Mouse (Mus musculus): Measurements from ENCODE around the gene Kif18b.

The Kif18b gene

DNA sequence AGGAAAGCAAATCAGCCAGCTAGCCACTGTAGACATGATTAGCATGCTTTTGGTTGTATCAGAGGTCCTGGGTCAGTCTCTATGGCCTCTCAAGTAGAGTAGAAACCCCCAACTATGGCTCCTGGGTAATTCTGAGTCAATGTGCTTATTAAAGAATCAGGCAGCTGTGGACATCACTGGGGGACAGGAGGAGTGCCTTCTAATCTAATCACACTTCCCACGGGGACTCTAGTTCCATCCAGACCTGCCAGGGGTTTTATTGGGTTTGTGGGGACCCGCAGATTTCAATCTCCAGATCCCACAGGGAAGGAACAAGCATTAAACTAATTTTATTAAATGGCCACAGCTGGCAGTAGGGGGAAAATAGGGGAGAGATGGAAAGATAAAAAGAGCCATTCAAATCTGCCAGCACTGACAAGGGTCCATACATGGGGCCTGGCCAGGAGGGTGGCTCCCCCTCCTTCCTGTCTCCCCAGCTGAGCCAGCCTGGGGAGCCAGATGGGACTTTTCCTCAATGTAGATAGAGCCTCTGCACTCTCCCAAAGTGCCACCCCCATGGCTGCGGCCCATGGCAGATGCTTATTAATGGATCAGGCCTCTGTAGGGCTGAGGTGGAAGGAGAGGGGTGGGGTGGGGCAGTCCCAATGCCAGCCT is 12.7 kb upstream of the Kif18b start:
- no peak for DNase-seq (ENCODE audit: low spot score)

DNA sequence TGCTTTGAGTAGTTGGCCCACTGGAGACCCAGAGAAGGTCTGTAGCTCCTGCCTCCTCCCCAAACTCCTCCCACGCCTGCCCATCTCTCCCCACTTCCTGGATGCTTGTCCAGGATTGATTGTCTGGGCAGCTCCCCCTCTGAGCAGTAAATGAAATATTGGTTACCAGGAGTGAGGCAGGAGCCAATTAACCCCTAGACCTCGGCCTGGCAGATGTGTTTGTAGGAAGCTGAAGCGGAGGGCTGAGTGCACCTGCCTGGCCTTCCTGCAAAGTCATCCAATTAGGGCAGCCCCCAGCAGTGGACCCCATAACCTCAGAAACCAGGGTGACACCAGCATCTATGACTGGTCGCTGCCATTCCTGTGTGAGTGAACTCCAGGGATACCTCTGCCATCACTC is 11.3 kb upstream of the Kif18b start:
- DNase-seq (ENCODE audit: low spot score), result no peak

DNA sequence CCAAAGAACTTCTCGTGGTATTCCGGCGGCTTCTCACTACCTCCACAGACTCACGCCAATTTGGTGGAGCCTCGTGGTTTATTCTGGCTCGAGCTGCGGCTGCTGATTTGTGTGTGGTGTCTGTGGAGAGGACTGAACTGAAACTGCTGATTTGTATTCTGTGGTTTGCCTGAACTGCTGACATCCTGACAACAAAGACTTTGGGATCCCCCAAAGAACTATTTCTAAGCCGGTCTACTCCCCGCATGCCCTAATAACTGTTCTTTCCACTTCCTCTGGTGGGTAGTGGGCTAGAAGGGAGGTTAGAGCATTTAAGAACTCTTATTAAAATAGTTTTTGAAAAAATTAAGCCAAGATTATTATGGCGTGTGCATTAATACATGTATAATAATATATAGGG is 5.7 kb upstream of the Kif18b start:
- no peak for DNase-seq (ENCODE audit: low spot score)

DNA sequence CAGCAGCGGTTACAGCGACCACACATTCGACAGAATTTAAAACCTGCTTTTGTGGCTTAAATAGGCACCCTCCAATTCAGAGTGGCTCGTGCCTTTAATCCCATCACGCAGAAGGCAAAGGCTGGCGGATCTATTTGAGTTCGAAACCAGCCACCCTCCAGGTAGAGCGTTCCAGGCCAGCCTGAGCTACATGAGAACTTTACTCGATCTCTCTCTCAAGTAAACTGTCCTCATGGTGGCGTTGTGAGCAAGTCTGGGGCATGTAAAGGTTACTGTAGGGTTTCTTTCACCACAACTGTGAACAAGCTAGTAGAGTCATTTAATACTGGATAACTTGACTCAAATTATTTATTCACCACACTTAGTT is 410 bp upstream of the Kif18b start:
- no peak for DNase-seq (ENCODE audit: low spot score)

DNA sequence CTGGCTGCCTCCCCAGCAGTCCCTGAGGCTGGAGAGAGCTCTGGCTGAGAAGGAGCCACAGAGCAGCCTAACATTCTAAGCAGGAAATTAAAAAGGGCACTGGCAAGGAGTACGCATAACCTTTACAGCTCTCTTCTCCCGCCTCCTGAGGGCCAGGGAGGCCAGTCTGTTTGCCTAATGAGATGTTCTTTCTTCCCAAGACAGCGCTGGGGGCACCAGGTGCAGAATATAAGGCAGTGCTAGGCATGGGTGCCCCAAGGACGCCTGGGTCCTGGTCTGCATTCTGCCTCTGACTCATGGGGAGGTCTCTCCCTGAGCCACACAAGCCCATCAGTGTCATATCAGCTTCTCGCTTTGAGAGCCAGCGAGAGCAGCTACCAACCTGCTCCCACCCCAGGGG is 3.4 kb downstream of the Kif18b start:
- DNase-seq (ENCODE audit: low spot score), result no peak

DNA sequence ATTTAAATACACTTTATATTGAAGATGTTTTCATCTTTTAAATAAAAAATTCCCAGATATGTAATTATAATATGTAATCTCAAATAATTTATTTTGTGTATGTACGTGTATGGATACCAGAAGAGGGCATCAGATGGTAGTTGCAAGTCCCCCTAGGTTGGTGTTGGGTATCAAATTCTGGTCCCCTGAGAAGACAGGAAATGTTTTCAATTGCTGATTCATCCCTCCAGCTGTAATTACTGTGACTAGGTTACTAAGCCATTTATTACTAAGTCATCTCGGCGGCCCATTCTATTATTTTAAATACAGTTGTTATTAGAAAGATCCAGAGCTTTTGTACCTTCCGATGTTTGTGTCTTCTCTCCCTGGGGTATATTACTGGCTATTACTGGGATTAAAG is 6.8 kb downstream of the Kif18b start:
- no peak for DNase-seq (ENCODE audit: low spot score)

DNA sequence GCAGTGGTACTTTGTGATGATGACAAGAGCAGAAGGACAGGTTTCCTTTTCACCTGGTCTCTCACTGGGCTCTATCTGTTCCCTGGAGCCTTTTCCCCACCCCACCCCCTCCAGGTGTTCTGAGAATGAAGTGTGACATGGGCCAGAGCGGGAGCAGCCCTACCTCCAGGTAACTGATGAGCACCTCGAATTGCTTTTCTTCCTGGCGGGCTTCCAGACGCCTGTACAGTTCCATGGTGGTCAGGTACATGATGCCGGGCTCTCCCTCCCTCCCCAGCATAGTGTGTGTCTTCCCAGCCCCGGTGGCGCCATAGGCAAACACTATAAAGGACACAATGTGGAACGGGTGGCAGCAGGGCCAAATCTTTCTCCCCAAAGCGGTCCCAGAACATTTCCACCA is 9.5 kb downstream of the Kif18b start:
- no peak for DNase-seq (ENCODE audit: low spot score)

DNA sequence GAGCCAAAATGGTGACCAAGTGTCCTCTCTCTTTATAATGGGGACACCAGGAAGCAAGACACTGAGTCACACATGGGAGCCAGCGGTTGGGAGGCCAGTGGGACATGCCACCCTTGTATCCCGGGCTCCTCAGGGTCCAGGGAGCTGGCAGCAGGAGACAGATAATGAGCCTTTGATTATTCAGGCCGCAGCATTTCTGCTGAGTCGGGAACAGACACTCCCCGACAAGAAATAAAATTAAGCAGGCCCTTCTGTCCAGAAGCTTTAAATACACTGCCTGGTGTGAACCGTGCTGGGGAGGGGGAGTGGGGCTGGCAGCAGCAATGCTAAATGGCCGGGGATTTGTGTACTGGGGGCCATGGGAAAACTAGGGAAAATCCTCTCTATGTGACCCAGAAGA is 13.5 kb downstream of the Kif18b start:
- no peak for DNase-seq (ENCODE audit: low spot score)

DNA sequence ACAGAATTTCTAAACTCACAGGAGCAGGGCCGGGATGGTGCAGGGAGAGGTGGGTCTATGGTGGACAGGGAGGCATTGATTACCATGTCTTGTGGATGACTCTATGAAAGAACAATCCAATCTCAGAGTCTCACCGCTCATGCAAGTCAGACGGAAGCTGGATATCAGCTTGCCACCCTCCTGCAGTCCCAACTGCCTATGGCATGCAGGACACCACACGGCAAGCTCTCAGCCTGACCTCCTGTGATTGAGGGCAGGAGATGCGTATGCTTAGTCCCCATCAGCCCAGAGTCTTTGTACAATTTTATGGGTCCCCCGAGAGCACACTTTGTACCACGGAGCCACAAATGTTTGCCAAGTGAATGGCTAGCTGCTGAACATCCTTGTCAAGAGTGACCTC is 21.3 kb downstream of the Kif18b start:
- no peak for DNase-seq (ENCODE audit: low spot score)

DNA sequence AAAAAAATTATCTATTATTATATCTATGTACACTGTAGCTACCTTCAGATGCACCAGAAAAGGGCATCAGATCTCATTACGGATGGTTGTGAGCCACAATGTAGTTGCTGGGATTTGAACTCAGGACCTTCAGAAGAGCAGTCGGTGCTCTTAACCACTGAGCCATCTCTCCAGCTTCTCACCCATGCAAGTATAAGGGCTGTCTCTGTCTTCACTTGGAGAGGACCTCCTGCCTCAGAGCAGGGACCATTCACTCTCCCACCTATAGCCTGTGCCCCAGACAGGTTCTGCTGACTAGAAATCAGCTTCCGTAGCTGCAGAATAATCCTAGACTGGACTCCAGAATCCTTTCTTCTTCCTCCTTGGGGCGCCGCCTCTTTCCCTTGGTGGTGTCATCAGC is 22.8 kb downstream of the Kif18b start:
- DNase-seq (ENCODE audit: low spot score), result no peak

DNA sequence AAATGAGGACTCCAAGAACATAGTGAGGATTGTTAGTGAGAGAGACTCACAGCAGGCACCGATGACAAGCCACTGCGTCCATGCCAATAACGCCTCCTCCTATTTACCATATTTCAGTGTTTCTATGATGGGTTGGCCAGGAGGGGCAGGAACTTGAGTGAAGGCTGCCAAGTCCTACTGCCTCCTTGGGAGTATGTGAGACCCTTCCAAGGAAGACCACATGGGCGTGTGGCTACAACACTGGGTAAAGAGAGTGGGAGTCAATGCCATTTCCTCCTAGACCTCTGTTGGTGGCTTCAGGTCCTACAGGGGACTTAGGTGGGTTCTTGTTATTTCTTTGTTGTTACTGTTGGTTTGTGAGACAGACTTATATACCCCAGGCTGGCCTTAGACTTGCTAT is 23.7 kb downstream of the Kif18b start:
- no peak for DNase-seq (ENCODE audit: low spot score)

DNA sequence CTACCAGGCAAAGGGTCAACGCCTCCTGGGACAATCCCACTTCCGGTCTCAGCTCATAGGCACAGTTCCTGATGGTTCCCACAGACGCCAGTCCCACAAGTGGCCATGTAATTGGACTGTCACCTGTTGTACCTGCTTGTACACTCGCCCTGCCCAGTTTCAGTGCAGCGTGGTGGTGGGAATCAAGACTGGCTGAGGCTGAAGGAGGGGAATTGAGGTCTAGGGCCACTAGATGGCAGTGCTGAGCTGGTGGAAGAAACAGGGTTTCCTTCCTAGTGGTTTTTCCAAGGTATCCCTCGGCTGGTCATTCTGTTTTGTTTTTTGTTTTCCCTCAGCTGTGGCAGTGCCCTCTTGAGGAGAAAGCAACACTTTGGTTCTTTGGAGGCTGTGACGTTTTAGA is 24.2 kb downstream of the Kif18b start, which contains the start of gene Gfap:
Gene Gfap (minus strand): TSS at position 150 of the 400 bp plus-strand sequence.
- DNase-seq (ENCODE audit: low spot score), result peak; percentile 28

DNA sequence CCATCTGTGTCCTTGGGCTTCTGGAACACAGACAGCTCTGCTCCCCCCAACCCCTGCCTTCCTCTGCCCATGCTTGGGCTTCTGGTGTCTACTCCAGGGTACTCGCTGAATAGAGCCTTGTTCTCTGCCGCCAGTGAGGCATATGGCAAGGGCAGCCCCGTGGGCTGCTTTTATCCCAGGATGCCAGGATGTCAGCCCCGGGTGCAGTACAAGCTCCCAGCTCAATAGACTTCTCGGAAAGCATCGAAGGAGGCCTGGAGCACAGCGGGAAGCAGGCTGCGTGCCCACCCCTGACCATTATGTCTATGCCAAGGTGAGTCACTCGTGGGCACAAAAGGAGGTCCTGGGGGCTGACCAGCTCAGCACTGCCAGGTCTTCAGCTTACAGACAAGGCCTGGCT is 26.5 kb downstream of the Kif18b start:
- no peak for DNase-seq (ENCODE audit: low spot score)

DNA sequence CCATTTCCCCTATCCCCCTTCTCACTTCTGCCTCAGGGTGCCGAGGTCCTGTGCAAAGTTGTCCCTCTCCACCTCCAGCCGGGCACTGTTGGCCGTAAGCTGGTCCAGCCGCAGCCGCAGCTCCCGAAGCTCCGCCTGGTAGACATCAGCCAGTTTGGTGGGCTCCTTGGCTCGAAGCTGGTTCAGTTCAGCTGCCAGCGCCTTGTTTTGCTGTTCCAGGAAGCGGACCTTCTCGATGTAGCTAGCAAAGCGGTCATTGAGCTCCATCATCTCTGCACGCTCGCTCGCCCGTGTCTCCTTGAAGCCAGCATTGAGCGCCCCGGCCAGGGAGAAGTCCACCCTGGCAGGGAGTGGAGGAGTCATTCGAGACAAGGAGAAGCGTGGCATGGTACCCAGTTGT is 28.3 kb downstream of the Kif18b start:
- DNase-seq (ENCODE audit: low spot score), result no peak

DNA sequence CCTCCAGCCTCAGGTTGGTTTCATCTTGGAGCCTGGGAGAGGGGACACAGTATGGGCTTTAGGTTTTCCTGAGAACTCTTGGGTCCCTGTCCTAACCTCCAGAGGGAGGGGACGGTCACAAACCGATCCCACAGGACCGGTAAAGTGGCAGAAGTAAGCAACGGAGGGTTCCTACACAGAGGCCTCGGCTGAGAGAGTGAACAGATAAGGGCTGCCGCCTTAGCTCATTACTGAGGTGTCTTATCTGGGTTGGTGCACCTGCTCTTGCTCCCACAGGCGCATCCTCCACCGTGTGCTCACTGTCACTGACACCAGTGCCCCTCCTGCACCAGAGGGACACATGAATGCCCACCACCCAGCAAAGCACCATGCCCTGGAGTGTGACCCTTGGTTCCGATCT is 29.1 kb downstream of the Kif18b start:
- DNase-seq (ENCODE audit: low spot score), result no peak

DNA sequence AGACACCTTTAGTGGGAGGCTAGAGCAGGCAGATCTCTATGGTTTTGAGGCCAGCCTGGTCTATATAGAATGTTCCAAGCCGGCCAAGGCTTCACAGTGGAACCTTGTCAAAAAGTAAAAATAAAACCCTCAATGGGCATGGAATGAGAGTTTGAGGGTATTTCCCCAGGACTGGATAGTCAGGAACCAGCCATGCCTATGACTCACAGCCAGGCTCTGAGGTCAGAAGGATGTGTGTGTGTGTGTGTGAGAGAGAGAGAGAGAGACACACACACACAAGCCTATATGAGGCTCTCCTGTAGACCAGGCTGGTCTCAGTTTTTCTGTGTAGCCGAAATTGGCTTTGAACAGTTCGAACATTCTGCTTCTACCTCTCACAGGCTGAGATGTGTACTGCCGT is 30.2 kb downstream of the Kif18b start:
- DNase-seq (ENCODE audit: low spot score), result no peak

DNA sequence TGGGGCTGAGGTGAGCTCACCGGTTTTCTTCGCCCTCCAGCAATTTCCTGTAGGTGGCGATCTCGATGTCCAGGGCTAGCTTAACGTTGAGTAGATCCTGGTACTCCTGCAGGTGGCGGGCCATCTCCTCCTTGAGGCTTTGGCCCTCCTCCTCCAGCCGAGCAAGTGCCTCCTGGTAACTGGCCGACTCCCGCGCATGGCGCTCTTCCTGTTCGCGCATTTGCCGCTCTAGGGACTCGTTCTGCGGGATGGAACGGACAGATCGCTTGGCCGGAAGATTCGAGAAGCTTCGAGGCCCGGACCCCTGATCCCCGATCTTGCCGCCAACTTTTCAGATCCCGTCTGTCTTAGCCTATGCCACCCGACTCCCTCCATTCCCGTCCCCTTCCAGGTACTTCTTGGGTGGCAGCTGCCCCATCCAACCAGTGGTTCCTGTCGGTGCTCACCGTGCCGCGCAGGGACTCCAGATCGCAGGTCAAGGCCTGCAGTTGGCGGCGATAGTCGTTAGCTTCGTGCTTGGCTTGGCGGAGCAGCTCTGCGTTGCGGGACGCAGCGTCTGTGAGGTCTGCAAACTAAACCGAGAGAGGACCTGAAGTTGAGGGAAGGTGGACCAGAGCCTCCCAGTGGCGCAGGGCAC is 31.8 kb downstream of the Kif18b start:
- DNase-seq (ENCODE audit: low spot score), result peak; percentile 78

DNA sequence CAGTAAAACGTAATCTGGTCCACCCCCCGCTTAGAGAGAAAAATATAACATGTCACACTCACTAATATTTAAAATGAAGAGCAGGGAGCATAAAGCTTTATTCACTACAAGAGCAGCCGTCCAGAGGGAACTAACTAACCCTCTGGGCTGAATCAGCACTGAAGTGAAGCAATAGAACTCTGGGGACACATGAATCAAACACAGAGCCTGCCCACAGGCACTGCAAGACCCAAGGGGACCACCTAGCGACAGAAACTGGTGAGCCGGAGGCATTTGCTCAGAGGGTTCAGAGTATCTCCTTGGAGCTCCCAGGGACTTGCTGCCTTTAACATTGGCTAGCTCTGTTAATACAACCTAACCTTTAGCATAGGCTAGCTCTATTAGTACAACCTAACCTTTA is 34.8 kb downstream of the Kif18b start:
- no peak for DNase-seq (ENCODE audit: low spot score)

DNA sequence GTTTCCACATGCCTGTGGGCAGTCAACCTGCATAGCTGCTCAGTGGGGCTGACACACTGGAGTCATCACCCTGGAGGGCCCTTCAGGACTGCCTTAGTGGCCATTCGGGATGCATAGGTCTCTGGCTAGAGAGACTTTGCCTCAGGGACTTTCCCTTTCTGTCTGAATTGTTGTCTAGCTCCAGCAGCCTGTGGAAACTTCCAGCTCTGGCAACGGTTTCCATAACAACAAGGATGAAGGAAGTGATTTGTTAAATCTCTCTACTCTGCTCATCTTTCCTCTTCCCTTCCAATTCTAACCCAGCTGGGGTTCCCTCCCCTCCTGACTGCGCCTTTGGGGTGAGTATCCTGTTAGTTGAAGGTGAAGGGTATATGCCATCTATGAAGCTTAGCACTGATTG is 36.8 kb downstream of the Kif18b start:
- no peak for DNase-seq (ENCODE audit: low spot score)

DNA sequence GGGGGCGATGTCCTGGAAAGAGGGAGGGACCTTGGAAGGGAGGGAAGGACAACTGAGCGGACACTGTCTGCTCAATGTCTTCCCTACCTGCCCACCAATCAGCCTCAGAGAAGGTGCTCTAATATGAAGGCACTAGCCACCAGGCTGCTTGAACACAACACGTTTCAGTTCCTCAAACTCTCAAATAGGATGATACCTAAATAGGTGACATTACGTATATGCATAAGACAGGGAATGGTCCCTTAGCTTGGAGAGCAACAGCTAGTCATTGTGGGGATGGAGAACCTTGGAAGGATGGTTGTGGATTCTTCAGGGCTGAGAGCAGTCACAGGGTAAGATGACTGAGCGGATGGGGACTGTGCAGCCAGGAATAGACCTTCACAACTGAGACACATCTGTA is 37.5 kb downstream of the Kif18b start:
- no peak for DNase-seq (ENCODE audit: low spot score)

DNA sequence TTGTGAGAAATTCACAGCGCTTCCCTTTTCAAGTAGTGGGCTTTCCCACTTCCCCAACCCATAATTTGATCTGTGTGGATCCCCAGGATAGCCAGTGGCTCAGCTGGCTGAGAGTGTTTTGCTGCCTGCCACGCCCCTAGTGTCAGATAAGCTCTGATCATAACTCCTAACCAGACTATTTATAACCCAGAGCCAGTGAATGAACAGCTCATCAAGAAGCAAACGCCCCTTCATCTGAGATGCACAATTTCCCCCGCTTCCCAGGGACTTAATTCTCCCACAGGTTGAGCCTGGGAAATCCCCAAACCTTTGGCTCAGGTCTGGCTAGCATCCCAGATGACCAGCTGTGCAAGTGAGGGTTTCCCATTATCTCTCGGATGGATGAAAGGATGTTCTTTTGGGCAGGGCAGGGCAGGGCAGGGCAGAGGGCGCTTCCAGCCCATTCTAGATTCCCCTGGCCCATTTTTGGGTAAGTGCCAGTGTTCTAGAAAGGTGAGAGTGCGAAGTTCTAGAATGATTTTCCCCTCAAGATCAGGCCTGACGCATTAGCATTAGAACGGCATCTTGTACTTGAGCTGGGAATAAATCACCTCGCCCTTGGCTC is 40.2 kb downstream of the Kif18b start, which contains the start of gene Fam187a:
Gene Fam187a (plus strand): TSS at position 554 of the 604 bp plus-strand sequence.
- no peak for DNase-seq (ENCODE audit: low spot score)

DNA sequence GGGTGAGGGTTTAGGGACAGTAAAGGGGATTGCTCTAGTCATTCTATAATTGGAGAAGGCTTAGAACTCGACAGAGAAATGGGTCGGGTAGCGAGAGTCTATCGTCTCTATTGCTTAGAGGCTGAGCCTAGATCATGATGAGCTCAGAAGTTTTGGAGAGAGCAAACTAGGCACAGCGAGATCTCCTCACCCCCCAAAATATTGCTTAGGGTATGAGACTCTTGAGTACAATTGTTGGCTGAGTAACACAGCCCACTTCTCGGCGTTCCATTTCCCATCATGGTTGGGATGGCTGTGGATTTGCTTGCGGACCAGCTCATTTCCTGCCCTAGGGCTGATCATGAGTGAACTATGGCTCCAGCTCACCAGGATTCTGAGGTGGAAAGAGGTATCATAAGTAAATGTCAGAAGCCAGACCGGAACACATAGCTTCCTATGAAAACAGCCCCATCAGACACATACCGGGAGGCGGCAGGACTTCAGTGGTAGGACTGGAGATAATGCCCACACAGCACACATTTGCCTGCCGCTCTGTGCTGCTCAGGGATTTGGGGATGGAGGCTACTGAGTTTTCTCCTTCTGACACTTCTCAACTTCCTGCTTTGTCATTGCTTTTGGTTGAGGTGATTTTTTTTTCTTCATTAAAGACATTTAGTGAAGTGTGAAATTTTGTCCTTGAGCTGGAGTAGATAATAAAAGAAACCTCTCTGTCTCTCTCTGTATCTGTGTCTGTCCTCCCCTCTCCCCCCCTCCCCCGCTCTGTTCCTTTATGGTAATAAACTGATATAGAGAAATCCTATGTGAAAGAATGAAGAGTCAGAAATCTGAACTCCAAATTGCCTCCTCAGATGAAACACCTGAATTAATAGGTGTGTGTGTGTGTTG is 43.4 kb downstream of the Kif18b start:
- DNase-seq (ENCODE audit: low spot score), result no peak

Measured in ovary, adult 18-20 months (tissue).